Mouse (Mus musculus) hindbrain, embryonic 11.5 days (tissue): ENCODE measurements around the gene Tcf7l2. TPM values are rescaled to one million over a fixed set of nuclear protein-coding genes. Genes with fewer than 3 reads are reported as not detected.

Experiments
- ATAC-seq: fragments of 200-750 bp; cut with Nextera tagmentation; 2 replicates; pipeline ENCODE4 v1.8.0; 2017; ENCODE audit warnings: mild to moderate bottlenecking, moderate TSS enrichment, moderate library complexity; ENCODE audit not compliant: low FRiP score
- DNase-seq: peaks from one replicate; pipeline ENCODE4 v3.0.0-alpha.2; 2015; ENCODE audit warnings: low spot score
- H3K27ac ChIP-seq: fragments of 300-500 bp; sonication (generic); 2 replicates; pipeline ENCODE4 v1.5.1; 2014; ENCODE audit warnings: mild to moderate bottlenecking, low read depth, low read length
- H3K27me3 ChIP-seq: fragments of 300-500 bp; sonication (generic); 2 replicates; pipeline ENCODE4 v1.6.1; 2014; ENCODE audit warnings: mild to moderate bottlenecking, low read length, moderate library complexity, mixed read lengths; ENCODE audit not compliant: control insufficient read depth, insufficient read depth
- H3K36me3 ChIP-seq: fragments of 300-500 bp; sonication (generic); 2 replicates; pipeline ENCODE4 v1.6.1; 2014; ENCODE audit warnings: mild to moderate bottlenecking, low read length, moderate library complexity, mixed read lengths; ENCODE audit not compliant: control insufficient read depth, insufficient read depth
- H3K4me1 ChIP-seq: fragments of 300-500 bp; sonication (generic); replicated peaks from 2 replicates; pipeline ENCODE4 v1.6.1; 2014; ENCODE audit warnings: low read length, mixed read lengths; ENCODE audit not compliant: control insufficient read depth, insufficient read depth
- H3K4me2 ChIP-seq: fragments of 300-500 bp; sonication (generic); replicated peaks from 2 replicates; pipeline ENCODE4 v1.6.1; 2014; ENCODE audit warnings: mild to moderate bottlenecking, low read depth, low read length
- H3K4me3 ChIP-seq: fragments of 300-500 bp; sonication (generic); 2 replicates; pipeline ENCODE4 v1.5.1; 2014; ENCODE audit warnings: low read depth, low read length
- H3K9ac ChIP-seq: fragments of 300-500 bp; sonication (generic); 2 replicates; pipeline ENCODE4 v1.6.1; 2014; ENCODE audit warnings: low read depth, low read length
- H3K9me3 ChIP-seq: fragments of 300-500 bp; sonication (generic); 2 replicates; pipeline ENCODE4 v1.6.1; 2016; ENCODE audit warnings: low read length; ENCODE audit not compliant: control insufficient read depth
- WGBS: fragments of 180-500 bp; shearing (Covaris S2); extraction: QIAGEN DNeasy Blood & Tissue Kit; methylation state at CpG from one replicate; pipeline ENCODE4 v1.1.7; 2014; 5-methylcytosine and 5-hydroxymethylcytosine counted together
- polyA plus RNA-seq: library from polyadenylated mRNA; unstranded; fragments of >200 nt; fragmentation: Nextera tagmentation; extraction: Ambion mirVana; gene quantifications from 2 replicates; pipeline ENCODE4 v1.2.1, GENCODE M21; 2014

Gene Tcf7l2
- polyA plus RNA-seq, 1 experiment from 2014 or later, result 76.9 TPM

DNA sequence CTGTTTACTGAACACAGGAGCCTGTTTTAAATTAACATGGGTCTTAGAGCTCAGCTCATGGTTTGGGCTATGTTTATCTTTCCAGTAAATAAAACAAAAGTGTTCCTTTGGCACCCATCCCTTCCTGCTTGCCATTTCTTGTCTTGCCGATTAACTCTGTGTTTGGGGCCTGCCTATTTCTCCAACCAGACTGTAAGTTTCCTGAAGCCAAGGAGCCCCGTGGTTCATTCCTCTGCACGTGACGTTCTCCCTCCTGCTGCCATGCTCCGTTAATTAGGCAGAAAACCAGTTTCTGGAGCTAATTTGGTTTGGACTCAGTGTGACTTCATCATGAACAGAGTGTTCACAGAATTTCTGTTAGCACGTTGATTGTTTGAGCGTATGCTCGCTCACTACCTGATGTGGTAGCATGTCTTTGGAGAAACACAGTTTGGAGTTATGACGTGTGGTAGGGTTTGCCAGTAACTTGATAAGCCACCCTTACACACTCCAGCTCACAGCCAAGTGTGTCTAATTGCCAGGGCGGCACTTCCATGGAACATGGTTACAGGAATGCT is 84.4 kb downstream of the Tcf7l2 start:
- Histone ChIP-seq H3K4me3 (no peak overlapping the region), H3K9me3 (no peaks in the 10 kb centered on the region), H3K27me3 (no peaks in the 10 kb centered on the region), H3K9ac (no peak overlapping the region), H3K27ac (no peak overlapping the region), H3K36me3 (no peaks in the 10 kb centered on the region), H3K4me1 (no peaks in the 10 kb centered on the region), H3K4me2 (no peak overlapping the region)
- DNase-seq (no peak), ATAC-seq (no peak)
- WGBS, result 69% methylated on average over 10 of the region's 10 CpGs

DNA sequence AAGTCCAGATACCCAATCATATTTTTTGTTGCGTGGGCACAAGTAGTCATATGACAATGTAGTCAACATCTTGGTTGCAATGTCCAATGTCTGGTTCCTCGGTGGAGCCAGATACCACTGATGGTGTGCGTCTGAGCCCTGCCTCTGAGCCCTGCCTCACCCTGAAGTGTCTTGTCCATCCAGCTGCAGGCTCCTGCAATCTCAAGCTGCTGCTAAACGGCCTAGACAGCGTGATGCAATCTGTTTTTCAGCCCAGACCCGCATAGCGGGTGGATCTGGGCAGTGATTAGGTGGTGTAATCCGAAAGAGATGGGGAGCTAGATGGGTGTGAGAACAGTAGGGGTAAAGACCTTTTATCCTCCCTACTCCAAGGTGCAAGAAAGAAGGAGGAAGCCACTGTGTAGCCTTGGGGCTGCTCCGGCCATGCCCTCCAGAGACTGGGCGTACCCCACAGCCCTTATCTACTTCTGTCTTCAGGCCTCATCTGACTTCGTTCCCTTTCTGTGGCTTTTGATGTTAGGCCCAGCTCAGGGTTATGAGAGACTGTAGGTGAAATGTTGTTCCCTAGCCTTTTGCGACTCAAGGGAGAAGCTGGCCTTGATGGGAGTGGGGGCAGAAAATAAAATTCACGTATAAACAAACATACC is 86.1 kb downstream of the Tcf7l2 start:
- Histone ChIP-seq H3K9ac (no peak overlapping the region), H3K36me3 (no peaks in the 10 kb centered on the region), H3K4me2 (no peak overlapping the region), H3K4me3 (no peak overlapping the region), H3K27me3 (no peaks in the 10 kb centered on the region), H3K27ac (no peak overlapping the region), H3K4me1 (no peaks in the 10 kb centered on the region), H3K9me3 (no peaks in the 10 kb centered on the region)
- ATAC-seq (no peak), DNase-seq (no peak)
- WGBS, result 86% methylated on average over 13 of the region's 13 CpGs

DNA sequence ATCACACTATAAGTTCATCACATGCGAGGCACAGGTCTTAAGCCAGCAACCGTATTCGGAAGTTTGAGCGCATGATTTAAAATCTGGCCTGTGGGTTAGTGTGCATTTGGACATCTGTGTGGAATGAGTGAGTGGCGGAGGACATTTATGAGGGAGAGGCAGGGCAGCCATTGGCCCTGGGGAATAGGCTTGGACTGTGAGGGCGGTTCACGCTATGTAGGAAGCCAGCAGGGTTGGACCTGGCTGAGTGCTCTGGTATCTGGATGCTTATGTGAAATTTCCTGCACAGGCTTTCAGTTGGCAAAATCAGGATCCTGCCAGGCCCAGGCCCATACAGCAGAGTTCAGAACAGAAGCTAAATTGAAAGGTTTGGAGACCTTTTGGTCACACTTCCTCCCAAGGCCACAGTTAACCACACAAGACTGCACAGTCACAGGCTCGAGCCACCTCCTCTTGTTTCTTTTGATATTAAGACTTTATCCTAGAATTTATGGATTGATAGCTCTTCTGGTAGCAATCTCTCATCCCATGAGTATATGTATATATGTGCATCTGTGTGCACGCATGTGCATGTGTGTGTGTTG is 89.4 kb downstream of the Tcf7l2 start:
- 90% methylated on average over 9 of the region's 9 CpGs for WGBS
- DNase-seq (no peak), ATAC-seq (no peak)
- no peaks in the 10 kb centered on the region for H3K27me3 ChIP-seq
- no peak overlapping the region for H3K4me3 ChIP-seq
- H3K4me2 ChIP-seq, result no peak overlapping the region
- no peaks in the 10 kb centered on the region for H3K4me1 ChIP-seq
- H3K36me3 ChIP-seq, result no peaks in the 10 kb centered on the region
- no peaks in the 10 kb centered on the region for H3K9me3 ChIP-seq
- H3K27ac ChIP-seq, result no peak overlapping the region
- no peak overlapping the region for H3K9ac ChIP-seq

- WGBS, result 67% methylated on average over 4 of the region's 4 CpGs
- no peak for DNase-seq
Measured at GRCm38 (mm10) chr19:55832122-55832521, 90.5 kb downstream of the Tcf7l2 start.

DNA sequence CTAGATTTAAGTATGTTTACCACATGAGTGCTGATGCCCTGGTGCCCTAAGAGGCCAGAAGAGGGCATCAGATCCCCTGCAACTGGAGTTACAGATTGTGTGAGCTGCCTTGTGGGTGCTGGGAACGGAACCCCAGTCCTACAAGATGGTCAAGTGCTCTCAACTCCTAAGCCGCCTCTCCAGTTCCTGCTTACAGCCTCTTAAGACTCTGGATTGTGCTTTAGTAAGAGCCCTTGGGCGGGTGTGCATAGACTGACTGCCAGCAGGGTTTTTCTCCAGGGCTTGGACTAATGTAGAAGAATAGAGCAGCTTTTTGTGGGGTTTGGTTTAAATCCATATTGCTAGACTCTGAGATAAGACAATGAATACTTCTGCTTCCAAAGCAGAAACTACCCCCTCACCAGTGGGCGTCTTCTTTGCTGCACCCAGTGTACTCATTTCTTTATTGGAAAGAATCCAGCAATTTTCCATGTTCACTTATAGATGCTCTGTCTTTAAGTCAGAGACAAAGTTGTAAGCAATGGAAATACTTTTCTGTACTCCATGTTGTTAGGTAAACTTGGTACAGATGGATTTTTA is 92.3 kb downstream of the Tcf7l2 start:
- WGBS, result 96% methylated on average over 4 of the region's 4 CpGs
- Histone ChIP-seq H3K36me3 (no peaks in the 10 kb centered on the region), H3K4me3 (no peak overlapping the region), H3K27me3 (no peaks in the 10 kb centered on the region), H3K9me3 (no peaks in the 10 kb centered on the region), H3K9ac (no peak overlapping the region), H3K27ac (no peak overlapping the region), H3K4me2 (no peak overlapping the region), H3K4me1 (0 out of 2 replicates have a peak, but pooled peaks cover 2% of the 10 kb centered on the region)
- ATAC-seq (no peak), DNase-seq (no peak)

More at GRCm38 (mm10) chr19:55832122-55832521, 90.5 kb downstream of the Tcf7l2 start:
- Histone ChIP-seq H3K4me3 (no peak overlapping the region), H3K9me3 (no peaks in the 10 kb centered on the region), H3K27me3 (no peaks in the 10 kb centered on the region), H3K4me1 (no peaks in the 10 kb centered on the region), H3K27ac (no peak overlapping the region), H3K9ac (no peak overlapping the region), H3K36me3 (no peaks in the 10 kb centered on the region), H3K4me2 (no peak overlapping the region)
- ATAC-seq, result no peak

DNA sequence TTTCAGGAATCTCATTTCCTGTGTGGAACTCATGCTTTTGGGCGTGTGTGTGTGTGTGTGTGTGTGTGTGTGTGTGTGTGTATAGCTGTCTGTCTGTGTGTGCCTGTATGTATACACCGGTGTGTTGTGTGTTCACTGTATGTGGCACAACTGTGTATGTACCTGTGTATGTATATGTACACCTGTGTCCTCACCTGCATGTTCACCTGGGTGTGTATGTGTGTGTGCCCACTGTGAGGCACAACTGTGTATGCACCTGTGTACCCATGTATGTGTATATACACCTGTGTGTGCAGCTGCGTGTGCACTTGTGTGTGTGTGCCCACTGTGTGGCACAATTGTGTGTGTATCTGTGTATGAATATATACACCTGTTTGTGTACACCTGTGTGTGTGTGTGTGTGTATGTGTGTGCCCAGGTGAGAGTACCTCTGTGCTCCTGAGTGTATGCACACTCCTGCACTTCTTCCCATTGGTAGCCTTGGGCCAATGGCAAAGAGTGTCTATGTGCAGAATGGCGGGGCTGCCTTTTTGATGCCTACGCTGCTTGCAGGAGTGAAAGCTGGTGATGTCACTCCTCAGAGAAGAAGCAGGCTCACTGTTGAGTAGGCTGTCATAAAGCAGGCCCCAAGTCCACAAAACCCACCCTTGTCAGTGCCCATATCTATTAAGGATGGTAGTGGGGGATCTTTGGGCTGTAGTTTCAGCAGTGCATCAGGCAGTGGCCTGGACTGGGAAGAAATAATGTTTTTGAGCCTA is 95.5 kb downstream of the Tcf7l2 start:
- DNase-seq, result peak; percentile 33
- Histone ChIP-seq H3K9ac (no peak overlapping the region), H3K4me3 (no peak overlapping the region), H3K4me2 (no peak overlapping the region), H3K36me3 (no peaks in the 10 kb centered on the region), H3K27me3 (no peaks in the 10 kb centered on the region), H3K9me3 (no peaks in the 10 kb centered on the region), H3K4me1 (peaks cover 5% of the 10 kb centered on the region; the same call in 1 of the 2 replicates), H3K27ac (0 out of 2 replicates have a peak overlapping the region, but pooled peaks have one; percentile 5)
- 71% methylated on average over 5 of the region's 5 CpGs for WGBS
- ATAC-seq, result peak; percentile 40; the same call in 1 of the 2 replicates

GRCm38 (mm10) chr19:55837924-55838323 is 96.3 kb downstream of the Tcf7l2 start:
- H3K9ac ChIP-seq, result no peak overlapping the region
- no peak overlapping the region for H3K4me3 ChIP-seq
- no peaks in the 10 kb centered on the region for H3K9me3 ChIP-seq
- H3K36me3 ChIP-seq, result no peaks in the 10 kb centered on the region
- peak overlapping the region; percentile 17; the same call in 1 of the 2 replicates for H3K4me2 ChIP-seq
- DNase-seq (peak; percentile 70), ATAC-seq (peak; percentile 51; the same call in 1 of the 2 replicates)
- H3K4me1 ChIP-seq, result peaks cover 5% of the 10 kb centered on the region; the same call in 1 of the 2 replicates
- no peaks in the 10 kb centered on the region for H3K27me3 ChIP-seq
- WGBS, result 8% methylated on average over 9 of the region's 9 CpGs
- peak overlapping the region; percentile 63 for H3K27ac ChIP-seq

DNA sequence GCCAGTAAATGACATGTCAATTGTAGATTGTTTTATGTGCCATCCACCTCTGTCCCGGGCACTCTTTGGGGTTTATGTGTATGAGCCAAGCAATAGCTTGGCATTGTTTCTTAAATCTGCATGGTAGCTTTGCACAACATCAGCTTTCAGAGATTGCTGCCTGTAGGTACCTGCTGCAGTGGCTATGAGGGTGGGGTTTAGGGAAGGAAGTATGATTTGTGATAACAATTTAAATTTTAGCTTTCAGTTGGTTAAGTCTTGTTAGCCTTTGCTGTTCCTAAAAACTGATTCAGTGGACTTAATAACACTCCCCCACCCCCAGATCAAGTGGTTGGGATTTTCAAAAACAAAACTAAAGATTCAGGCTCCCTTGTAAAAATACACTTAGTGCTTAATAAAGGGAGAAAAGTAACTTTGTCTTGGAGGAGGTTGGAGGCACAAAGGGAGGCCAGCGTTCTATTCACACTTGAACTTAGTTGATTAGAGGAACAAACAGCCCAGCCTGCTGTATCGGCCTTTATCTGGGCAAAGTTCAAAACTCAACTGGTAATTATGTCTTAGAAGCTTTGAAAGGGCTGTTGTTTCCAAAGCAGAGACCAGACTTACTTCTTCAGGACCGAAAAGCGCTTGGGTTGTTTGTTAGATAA is 96.9 kb downstream of the Tcf7l2 start:
- Histone ChIP-seq H3K4me2 (no peak overlapping the region), H3K27me3 (no peaks in the 10 kb centered on the region), H3K9me3 (no peaks in the 10 kb centered on the region), H3K4me1 (peaks cover 5% of the 10 kb centered on the region; the same call in 1 of the 2 replicates), H3K4me3 (no peak overlapping the region), H3K27ac (peak overlapping the region; percentile 60), H3K9ac (0 out of 2 replicates have a peak overlapping the region, but pooled peaks have one; percentile 11), H3K36me3 (no peaks in the 10 kb centered on the region)
- WGBS, result 34% methylated on average over 5 of the region's 5 CpGs
- peak; percentile 25 for DNase-seq
- peak; percentile 40; the same call in 1 of the 2 replicates for ATAC-seq
